In the genomic region with DNA sequence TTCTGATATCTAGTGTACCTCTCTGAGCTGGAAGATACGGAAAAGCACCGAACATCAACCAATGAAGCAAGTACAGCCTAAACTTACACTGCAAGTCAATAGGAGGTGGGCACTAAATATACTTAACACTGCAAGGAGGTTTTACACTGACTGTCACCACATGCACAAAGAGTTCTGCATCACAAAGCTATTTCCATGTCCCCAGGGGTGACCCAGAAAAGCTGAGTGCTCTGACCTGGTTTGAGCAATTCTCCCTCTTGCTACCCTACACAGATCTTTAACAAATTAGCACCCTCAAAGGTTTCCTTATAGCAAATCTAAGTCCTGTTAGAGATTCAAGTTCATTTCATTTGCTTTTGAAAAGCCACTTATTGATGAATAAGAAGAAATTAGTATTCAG, we compare ENCODE assay signal across 17 mouse cellular contexts.
"Had no signal": no experiment of that assay in that cellular context is flagged by ENCODE, and none has a peak within 500 bp of the region (broad histone marks: within the 10 kb centered on the region; RNA-seq: fewer than 3 reads in every experiment).

No protein-coding gene starts in this region.

- ATAC-seq: hindbrain, postnatal 0 days; intestine, embryonic 16.5 days had no signal

- DNase-seq: gastrocnemius, postnatal 14 days; gastrocnemius, postnatal 36 days; heart, adult 11 months; heart, adult 2 months; heart, postnatal 14 days; heart, postnatal 36 days; kidney, adult 11 months; kidney, adult 2 months; kidney, adult 9 months; kidney, postnatal 14 days; kidney, postnatal 36 days; layer of hippocampus, adult 9-11 months; layer of hippocampus, postnatal 36 days; liver; liver, embryonic 13.5 days had no signal
